Mouse (Mus musculus): ENCODE measurements around the gene Tex14. TPM values are rescaled to one million over a fixed set of nuclear protein-coding genes. Genes with fewer than 3 reads are reported as not detected.

Tex14 gene
- polyA plus RNA-seq, 1 experiment from 2014 or later: 0.62 TPM

DNA sequence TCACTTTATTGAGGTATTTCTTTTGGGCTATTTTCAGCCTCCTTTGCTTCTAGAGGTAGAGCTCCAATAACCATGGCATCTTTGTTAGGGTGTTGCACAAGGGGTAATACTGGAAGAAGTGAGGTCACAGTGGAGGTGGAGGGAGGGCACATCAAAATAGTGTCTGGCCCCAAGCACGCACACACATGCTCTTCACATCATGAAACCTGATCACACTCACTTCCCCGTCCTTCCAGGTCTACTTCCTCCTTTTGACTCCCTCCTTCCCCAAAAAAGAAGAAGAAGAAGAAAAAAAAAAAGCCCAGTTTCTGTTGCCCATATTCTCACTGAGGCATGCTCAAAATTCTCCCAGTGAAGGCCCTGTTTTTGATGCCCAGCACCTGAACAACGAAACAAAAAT lies 122.5 kb downstream of the Tex14 start:
- Histone ChIP-seq H3K9me3 (ENCODE audit: control insufficient read depth, low read length) (no peaks in the 10 kb centered on the region), H3K4me3 (ENCODE audit: low read length) (no peak overlapping the region), H3K27me3 (ENCODE audit: control insufficient read depth, insufficient read depth, low read depth, low read length) (no peaks in the 10 kb centered on the region), H3K27ac (ENCODE audit: low read length) (no peak overlapping the region), H3K4me2 (ENCODE audit: low read depth, low read length) (no peak overlapping the region), H3K36me3 (ENCODE audit: control insufficient read depth, insufficient read depth, low read length) (no peaks in the 10 kb centered on the region), H3K4me1 (replicated peaks; ENCODE audit: control insufficient read depth, insufficient read depth, low read length) (no peaks in the 10 kb centered on the region), H3K9ac (ENCODE audit: low read length) (no peak overlapping the region)
- 55% methylated on average over 3 of the region's 3 CpGs for WGBS
- no peak for ATAC-seq (ENCODE audit: low read depth)

GRCm38 (mm10) chr11:87527990-87528389 lies 123.1 kb downstream of the Tex14 start:
- Histone ChIP-seq H3K27ac (ENCODE audit: low read length) (no peak overlapping the region), H3K9me3 (ENCODE audit: control insufficient read depth, low read length) (no peaks in the 10 kb centered on the region), H3K4me2 (ENCODE audit: low read depth, low read length) (no peak overlapping the region), H3K4me1 (replicated peaks; ENCODE audit: control insufficient read depth, insufficient read depth, low read length) (no peaks in the 10 kb centered on the region), H3K36me3 (ENCODE audit: control insufficient read depth, insufficient read depth, low read length) (no peaks in the 10 kb centered on the region), H3K9ac (ENCODE audit: low read length) (no peak overlapping the region), H3K27me3 (ENCODE audit: control insufficient read depth, insufficient read depth, low read depth, low read length) (no peaks in the 10 kb centered on the region), H3K4me3 (ENCODE audit: low read length) (no peak overlapping the region)
- 55% methylated on average over 4 of the region's 4 CpGs for WGBS
- no peak for ATAC-seq (ENCODE audit: low read depth)

DNA sequence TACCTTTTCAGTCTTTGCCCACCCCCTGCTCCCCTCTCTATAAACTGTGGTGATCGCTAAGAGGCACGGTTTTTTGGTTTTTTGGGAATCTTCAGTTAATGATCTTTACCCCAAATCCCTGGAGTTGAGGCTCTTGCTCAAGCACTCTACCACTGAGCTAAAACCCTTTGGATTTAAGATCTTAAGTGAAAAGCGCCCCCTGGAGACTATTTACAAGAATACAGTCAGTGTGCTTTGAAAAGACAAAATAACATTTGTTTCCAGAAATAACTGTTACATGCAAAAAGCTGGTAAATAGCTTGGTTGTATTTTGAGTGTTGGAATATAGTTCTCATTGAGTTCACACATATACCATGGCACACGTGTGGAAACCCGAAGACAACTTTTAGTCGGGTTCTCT lies 126.8 kb downstream of the Tex14 start:
- H3K27me3 ChIP-seq (ENCODE audit: control insufficient read depth, insufficient read depth, low read depth, low read length): no peaks in the 10 kb centered on the region
- no peak overlapping the region for H3K4me2 ChIP-seq (ENCODE audit: low read depth, low read length)
- no peaks in the 10 kb centered on the region for H3K4me1 ChIP-seq (replicated peaks; ENCODE audit: control insufficient read depth, insufficient read depth, low read length)
- WGBS: 50% methylated on average over 6 of the region's 6 CpGs
- no peak overlapping the region for H3K4me3 ChIP-seq (ENCODE audit: low read length)
- no peaks in the 10 kb centered on the region for H3K36me3 ChIP-seq (ENCODE audit: control insufficient read depth, insufficient read depth, low read length)
- H3K9ac ChIP-seq (ENCODE audit: low read length): no peak overlapping the region
- no peaks in the 10 kb centered on the region for H3K9me3 ChIP-seq (ENCODE audit: control insufficient read depth, low read length)
- no peak for ATAC-seq (ENCODE audit: low read depth)
- no peak overlapping the region for H3K27ac ChIP-seq (ENCODE audit: low read length)

GRCm38 (mm10) chr11:87542285-87542684 lies 137.4 kb downstream of the Tex14 start:
- H3K9me3 ChIP-seq (ENCODE audit: control insufficient read depth, low read length): no peaks in the 10 kb centered on the region
- WGBS: 36% methylated on average over 8 of the region's 8 CpGs
- no peak overlapping the region for H3K4me3 ChIP-seq (ENCODE audit: low read length)
- ATAC-seq (ENCODE audit: low read depth): no peak
- H3K27ac ChIP-seq (ENCODE audit: low read length): no peak overlapping the region
- H3K4me2 ChIP-seq (ENCODE audit: low read depth, low read length): no peak overlapping the region
- H3K27me3 ChIP-seq (ENCODE audit: control insufficient read depth, insufficient read depth, low read depth, low read length): no peaks in the 10 kb centered on the region
- H3K9ac ChIP-seq (ENCODE audit: low read length): no peak overlapping the region
- H3K36me3 ChIP-seq (ENCODE audit: control insufficient read depth, insufficient read depth, low read length): no peaks in the 10 kb centered on the region
- H3K4me1 ChIP-seq (replicated peaks; ENCODE audit: control insufficient read depth, insufficient read depth, low read length): no peaks in the 10 kb centered on the region

DNA sequence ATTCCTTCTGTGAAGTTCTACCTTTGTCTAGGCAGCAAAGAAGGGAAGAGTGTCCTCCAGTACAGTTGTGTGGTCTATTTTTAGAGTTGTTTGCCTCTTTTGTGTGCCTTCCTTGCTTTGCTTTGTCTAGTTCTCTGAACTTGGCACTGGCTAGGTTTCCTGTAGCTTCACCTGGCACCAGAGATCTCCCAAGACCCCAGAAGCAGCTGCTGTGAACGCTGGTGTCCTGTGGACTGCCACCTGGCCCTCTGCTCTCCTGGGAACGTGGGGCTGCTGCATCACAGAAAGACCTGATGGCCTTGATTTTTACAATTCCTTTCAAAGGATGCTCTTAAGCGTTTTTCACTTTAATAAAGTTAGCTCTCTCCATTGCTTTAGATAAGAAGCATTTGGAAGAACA lies 138.0 kb downstream of the Tex14 start:
- Histone ChIP-seq H3K4me3 (ENCODE audit: low read length) (no peak overlapping the region), H3K9ac (ENCODE audit: low read length) (no peak overlapping the region), H3K4me1 (replicated peaks; ENCODE audit: control insufficient read depth, insufficient read depth, low read length) (no peaks in the 10 kb centered on the region), H3K9me3 (ENCODE audit: control insufficient read depth, low read length) (no peaks in the 10 kb centered on the region), H3K27me3 (ENCODE audit: control insufficient read depth, insufficient read depth, low read depth, low read length) (no peaks in the 10 kb centered on the region), H3K27ac (ENCODE audit: low read length) (no peak overlapping the region), H3K4me2 (ENCODE audit: low read depth, low read length) (no peak overlapping the region), H3K36me3 (ENCODE audit: control insufficient read depth, insufficient read depth, low read length) (no peaks in the 10 kb centered on the region)
- no peak for ATAC-seq (ENCODE audit: low read depth)
- WGBS: 42% methylated on average over 3 of the region's 3 CpGs

DNA sequence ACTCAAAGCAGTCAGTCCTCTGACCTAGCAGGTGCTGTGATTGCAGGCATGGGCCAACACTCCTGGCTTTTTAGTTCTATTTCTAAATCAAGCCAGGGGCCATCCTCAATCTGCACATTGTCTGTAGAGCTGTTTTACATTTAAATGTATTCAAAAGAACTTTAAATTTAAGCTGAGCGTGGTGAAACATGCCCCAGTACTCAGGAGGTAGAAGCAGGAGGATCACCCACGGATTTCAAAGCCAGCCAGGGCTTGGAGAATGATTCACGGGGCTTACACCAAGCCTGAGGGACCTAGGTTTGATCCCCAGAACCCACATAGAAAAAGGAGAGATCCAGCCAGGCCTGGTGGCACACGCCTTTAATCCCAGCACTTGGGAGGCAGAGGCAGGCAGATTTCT lies 148.5 kb downstream of the Tex14 start:
- Histone ChIP-seq H3K27me3 (ENCODE audit: control insufficient read depth, insufficient read depth, low read depth, low read length) (no peaks in the 10 kb centered on the region), H3K27ac (ENCODE audit: low read length) (peak overlapping the region; percentile 16; the same call in 1 of the 2 replicates), H3K36me3 (ENCODE audit: control insufficient read depth, insufficient read depth, low read length) (no peaks in the 10 kb centered on the region), H3K9me3 (ENCODE audit: control insufficient read depth, low read length) (no peaks in the 10 kb centered on the region), H3K4me3 (ENCODE audit: low read length) (no peak overlapping the region), H3K4me2 (ENCODE audit: low read depth, low read length) (no peak overlapping the region), H3K9ac (ENCODE audit: low read length) (no peak overlapping the region), H3K4me1 (replicated peaks; ENCODE audit: control insufficient read depth, insufficient read depth, low read length) (peaks cover 9% of the 10 kb centered on the region)
- no peak for ATAC-seq (ENCODE audit: low read depth)
- WGBS: 85% methylated on average over 4 of the region's 4 CpGs

- ATAC-seq (ENCODE audit: low read depth): peak; percentile 72
- no peak overlapping the region for H3K4me3 ChIP-seq (ENCODE audit: low read length)
- 13% methylated on average over 5 of the region's 5 CpGs for WGBS
Measured at GRCm38 (mm10) chr11:87554386-87554785, 149.5 kb downstream of the Tex14 start.

GRCm38 (mm10) chr11:87555106-87555703 lies 150.3 kb downstream of the Tex14 start:
- Histone ChIP-seq H3K27me3 (ENCODE audit: control insufficient read depth, insufficient read depth, low read depth, low read length) (no peaks in the 10 kb centered on the region), H3K9ac (ENCODE audit: low read length) (no peak overlapping the region), H3K4me3 (ENCODE audit: low read length) (no peak overlapping the region), H3K27ac (ENCODE audit: low read length) (peak overlapping the region; percentile 62), H3K4me2 (ENCODE audit: low read depth, low read length) (no peak overlapping the region), H3K36me3 (ENCODE audit: control insufficient read depth, insufficient read depth, low read length) (no peaks in the 10 kb centered on the region), H3K9me3 (ENCODE audit: control insufficient read depth, low read length) (no peaks in the 10 kb centered on the region), H3K4me1 (replicated peaks; ENCODE audit: control insufficient read depth, insufficient read depth, low read length) (peaks cover 9% of the 10 kb centered on the region)
- 16% methylated on average over 2 of the region's 2 CpGs for WGBS
- peak; percentile 73 for ATAC-seq (ENCODE audit: low read depth)

More at GRCm38 (mm10) chr11:87554386-87554785, 149.5 kb downstream of the Tex14 start:
- H3K4me1 ChIP-seq (replicated peaks; ENCODE audit: control insufficient read depth, insufficient read depth, low read length): peaks cover 9% of the 10 kb centered on the region
- H3K4me2 ChIP-seq (ENCODE audit: low read depth, low read length): no peak overlapping the region
- no peaks in the 10 kb centered on the region for H3K36me3 ChIP-seq (ENCODE audit: control insufficient read depth, insufficient read depth, low read length)
- no peaks in the 10 kb centered on the region for H3K9me3 ChIP-seq (ENCODE audit: control insufficient read depth, low read length)
- peak overlapping the region; percentile 62 for H3K27ac ChIP-seq (ENCODE audit: low read length)
- no peaks in the 10 kb centered on the region for H3K27me3 ChIP-seq (ENCODE audit: control insufficient read depth, insufficient read depth, low read depth, low read length)
- no peak overlapping the region for H3K9ac ChIP-seq (ENCODE audit: low read length)

- Histone ChIP-seq H3K4me1 (replicated peaks; ENCODE audit: control insufficient read depth, insufficient read depth, low read length) (no peaks in the 10 kb centered on the region), H3K9me3 (ENCODE audit: control insufficient read depth, low read length) (no peaks in the 10 kb centered on the region), H3K4me3 (ENCODE audit: low read length) (no peak overlapping the region), H3K27ac (ENCODE audit: low read length) (no peak overlapping the region), H3K27me3 (ENCODE audit: control insufficient read depth, insufficient read depth, low read depth, low read length) (no peaks in the 10 kb centered on the region), H3K9ac (ENCODE audit: low read length) (no peak overlapping the region), H3K36me3 (ENCODE audit: control insufficient read depth, insufficient read depth, low read length) (no peaks in the 10 kb centered on the region), H3K4me2 (ENCODE audit: low read depth, low read length) (no peak overlapping the region)
- no peak for ATAC-seq (ENCODE audit: low read depth)
- 52% methylated on average over 6 of the region's 6 CpGs for WGBS
Measured at GRCm38 (mm10) chr11:87561208-87561607, 156.3 kb downstream of the Tex14 start.

GRCm38 (mm10) chr11:87566501-87566900 lies 161.6 kb downstream of the Tex14 start, which contains the start of gene Gm11492:
Gene Gm11492, plus strand, starts transcription at chr11:87566653.
- Histone ChIP-seq H3K9ac (ENCODE audit: low read length) (no peak within 1 kb of the TSS), H3K4me2 (ENCODE audit: low read depth, low read length) (no peak within 1 kb of the TSS), H3K4me1 (replicated peaks; ENCODE audit: control insufficient read depth, insufficient read depth, low read length) (peaks cover 4% of the 10 kb centered on the region), H3K4me3 (ENCODE audit: low read length) (no peak within 1 kb of the TSS), H3K36me3 (ENCODE audit: control insufficient read depth, insufficient read depth, low read length) (no peaks in the 10 kb centered on the region), H3K9me3 (ENCODE audit: control insufficient read depth, low read length) (no peaks in the 10 kb centered on the region), H3K27me3 (ENCODE audit: control insufficient read depth, insufficient read depth, low read depth, low read length) (no peaks in the 10 kb centered on the region), H3K27ac (ENCODE audit: low read length) (no peak within 1 kb of the TSS)
- no peak for ATAC-seq (ENCODE audit: low read depth)
- 53% methylated on average over 3 of the region's 3 CpGs for WGBS
